Mouse (Mus musculus): ENCODE data around the gene Agap1.

Gene Agap1

DNA sequence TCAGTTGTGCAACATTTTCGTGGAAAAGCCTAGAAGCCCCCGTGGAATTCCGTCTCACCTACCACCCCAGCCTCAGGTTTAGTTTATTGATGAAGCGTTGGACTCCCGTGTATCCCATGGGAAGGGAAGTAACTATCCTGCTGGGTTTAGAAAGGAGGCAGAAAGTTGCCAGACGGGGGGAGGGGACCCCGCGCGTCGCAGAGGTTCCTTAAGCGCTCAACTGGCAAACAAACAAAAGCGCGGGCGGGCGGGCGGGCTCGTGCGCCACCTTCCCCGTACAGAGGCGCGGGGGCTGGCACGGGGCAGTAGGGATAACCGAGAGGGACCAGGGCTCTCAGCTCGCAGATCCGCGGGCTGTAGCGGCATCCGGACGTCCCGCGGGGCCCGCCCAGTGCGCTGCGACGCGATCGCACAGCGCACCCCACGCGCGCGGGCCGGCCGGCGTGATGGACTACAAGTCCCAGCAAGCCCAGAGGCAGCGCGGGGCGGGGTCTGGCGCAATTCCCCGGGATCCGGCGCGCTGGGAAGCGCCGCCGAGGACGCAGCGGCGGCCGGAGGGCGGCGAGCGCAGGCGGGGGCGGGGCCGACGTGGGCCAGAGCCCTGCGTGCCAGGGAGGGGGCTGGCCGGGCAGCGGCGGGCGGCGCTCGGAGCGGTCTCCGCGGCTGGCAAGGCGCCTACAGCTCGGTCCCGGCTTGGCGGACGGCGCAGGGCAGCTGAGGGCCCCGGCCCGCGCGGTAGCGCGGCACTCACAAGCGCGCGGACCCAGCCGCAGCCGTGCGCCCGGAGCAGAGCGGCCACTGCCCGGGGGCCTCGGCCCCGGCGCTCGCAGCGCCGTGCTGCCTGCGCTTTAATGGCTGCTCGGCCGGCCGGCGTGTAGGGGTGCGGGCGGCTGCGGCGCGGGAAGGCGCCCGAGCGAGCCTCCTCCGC, at the start of gene Agap1:
TSS of gene Agap1 (plus strand) at position 611 of the 928 bp plus-strand sequence.
- DNase-seq (ENCODE audit: low read depth, low spot score), result peak; percentile 82

DNA sequence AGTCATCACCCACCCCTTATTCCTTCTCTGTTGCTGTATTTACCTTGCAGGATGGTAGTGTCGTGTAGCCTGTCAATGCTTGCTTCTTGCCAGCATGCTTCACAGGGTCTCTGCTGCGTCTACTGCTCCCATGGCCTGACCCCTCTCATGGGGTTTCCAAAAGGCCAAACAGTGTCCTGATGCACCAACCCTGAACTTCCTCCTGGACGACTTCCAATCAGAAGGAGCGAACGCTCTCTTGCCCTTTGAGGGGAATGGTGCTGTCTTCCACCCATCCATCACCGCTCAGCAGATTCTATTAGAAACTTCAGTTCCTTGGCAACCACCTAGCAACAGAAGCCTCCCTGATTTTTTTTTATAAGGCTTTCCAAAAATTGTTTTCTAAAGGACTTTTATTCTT, 48.6 kb upstream of the Agap1 start:
- DNase-seq (ENCODE audit: low read depth, low spot score), result no peak

DNA sequence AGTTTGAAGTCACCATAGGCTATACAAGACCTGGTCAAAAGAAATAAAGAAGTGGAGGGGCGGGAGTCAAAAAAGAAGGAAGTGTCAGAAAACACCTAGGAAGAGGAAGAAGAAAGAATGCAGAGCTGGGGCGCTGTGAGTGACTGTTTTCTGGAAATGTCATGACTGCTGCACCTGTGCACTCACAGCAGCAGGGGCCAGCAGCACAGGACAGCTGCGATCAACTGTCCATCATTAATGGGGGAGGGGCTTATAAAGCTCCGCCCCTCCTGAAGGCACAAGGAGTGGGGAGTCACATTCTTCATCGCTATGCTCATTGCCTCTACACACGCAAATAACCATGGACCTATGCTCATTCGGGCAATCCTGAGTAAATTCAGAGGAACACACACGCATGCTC, 46.6 kb upstream of the Agap1 start:
- DNase-seq (ENCODE audit: low read depth, low spot score), result no peak

DNA sequence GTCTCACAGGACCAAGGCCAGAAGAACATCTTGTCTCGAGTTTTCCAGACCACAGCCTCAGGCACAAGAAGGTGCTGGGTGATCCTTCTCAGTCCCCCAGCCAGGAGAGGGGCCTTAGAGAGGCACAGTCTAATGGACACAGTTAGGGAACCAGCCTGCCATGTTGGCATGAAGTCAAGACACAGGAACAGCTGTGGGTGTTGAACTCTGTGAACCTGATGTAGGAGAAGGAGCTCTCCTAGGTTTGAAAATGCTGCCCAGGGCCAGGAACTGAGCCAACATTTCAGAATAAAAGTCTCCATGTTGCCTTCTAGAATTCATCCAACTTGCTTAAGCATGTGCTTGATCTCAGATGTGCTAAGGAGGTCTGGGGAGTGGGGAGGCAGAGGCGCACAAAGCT, 41.5 kb upstream of the Agap1 start:
- DNase-seq (ENCODE audit: low read depth, low spot score), result no peak

DNA sequence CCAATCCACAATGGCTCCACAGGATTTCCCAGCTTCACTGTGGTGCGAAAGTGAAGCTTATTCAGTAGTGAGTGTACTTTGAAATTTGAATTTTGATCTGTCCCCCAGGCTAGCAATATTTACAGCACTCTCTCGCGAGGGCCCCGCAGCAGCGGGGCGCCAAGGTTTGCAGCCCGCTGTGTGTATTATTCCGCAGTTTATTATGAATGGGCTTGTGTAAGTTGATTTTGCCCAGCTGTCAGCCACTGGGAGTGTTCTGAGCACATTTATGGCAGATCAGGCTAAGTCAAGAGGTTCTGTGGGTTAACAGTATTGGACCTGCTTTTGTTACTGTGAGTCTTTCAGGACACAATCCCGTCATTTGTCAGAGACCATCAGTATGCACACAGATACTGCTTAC, 40.0 kb upstream of the Agap1 start:
- no peak for DNase-seq (ENCODE audit: low read depth, low spot score)

DNA sequence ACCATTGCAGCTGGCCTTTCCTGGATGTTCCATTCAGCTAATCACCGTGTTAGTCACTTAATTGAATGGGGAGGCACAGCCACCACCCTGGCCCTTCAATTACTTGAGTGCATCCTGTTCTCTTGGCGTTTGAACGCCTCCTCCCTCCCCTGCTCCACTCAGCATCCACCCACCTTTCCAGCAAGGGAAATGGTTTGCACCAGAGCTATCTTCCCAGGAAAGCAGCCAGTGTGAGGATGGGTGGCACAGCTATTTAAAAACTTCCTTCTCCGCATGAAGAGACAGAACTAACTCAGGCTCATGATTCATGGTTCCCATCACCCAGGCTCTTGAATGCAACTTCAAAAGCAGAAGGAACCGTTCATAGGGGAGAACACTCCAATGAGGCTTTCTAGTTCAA, 37.7 kb upstream of the Agap1 start:
- no peak for DNase-seq (ENCODE audit: low read depth, low spot score)

DNA sequence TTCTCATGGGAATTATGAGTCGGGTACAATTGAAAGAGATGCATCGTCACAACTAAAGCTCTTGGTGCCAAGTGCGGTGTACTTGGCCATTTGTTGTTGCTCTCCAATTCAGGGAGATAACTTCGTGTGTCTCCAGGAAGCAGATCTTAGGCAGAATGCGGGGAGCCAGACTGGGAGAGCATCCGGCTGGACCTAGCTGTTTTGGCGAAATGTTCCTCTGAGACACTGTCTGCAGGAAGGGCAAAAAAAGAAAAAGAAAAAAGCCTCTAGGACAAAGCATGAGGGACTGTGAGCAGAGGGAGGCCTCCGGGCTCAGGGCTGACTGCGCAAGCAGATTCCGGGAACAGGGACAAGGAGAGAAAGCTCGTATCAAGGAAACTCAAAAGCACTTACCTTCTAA, 34.0 kb upstream of the Agap1 start:
- no peak for DNase-seq (ENCODE audit: low read depth, low spot score)

DNA sequence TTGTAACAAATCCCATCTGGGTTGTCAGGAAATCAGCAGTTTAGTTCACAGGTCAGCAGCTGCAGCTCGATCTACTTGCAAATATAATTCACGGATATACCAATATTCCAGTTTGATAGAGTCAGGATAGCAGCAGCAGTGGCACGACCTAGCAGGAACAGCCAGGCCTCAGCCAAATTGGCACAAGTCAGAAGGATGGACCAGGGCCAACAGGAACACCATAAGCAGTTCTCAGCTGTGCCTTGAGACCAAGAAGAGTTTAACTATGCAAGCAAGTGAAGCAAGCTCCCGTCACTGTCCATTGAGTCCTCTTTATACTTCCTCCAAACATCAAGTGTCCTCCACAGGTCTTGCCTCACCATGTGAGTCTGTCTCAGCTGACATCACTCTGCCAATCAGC, 33.2 kb upstream of the Agap1 start:
- no peak for DNase-seq (ENCODE audit: low read depth, low spot score)

DNA sequence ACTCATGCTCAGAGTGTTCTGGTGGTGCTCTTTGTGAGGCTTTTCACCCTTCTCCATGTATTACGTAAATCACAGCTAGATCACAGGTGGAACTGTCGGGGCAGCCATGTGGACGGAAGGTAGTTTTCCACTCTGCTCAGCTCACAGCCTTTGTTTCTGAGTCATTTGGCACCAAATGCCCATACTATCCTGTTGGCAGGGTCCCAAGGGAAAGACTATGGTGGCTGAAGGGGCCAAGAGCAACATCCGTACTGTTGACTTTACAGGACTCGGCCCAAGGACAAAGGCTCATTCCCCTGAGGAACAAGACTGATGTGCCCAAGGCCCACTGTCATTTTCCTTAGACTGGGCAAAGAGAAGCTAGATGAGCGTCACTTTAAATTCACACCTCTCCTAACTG, 30.0 kb upstream of the Agap1 start:
- DNase-seq (ENCODE audit: low read depth, low spot score), result no peak

DNA sequence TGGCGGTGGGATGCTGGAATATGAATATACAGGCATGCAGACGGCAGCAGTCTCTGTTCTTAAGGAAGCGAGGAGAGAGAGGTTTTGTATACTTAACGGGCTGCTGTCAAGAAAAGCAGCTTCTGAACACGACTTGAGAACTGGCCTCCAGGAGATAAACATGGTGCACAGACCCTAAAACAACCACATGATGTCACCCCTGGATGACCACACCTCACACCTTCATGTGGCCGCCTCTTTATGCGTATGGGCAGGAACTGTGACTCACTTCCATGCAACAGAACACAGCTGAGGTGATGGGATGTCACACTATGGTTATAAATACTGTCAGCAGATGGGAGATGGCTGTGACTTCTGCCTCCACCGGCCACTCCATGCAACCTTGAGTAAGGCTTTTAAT, 28.5 kb upstream of the Agap1 start:
- DNase-seq (ENCODE audit: low read depth, low spot score), result no peak

DNA sequence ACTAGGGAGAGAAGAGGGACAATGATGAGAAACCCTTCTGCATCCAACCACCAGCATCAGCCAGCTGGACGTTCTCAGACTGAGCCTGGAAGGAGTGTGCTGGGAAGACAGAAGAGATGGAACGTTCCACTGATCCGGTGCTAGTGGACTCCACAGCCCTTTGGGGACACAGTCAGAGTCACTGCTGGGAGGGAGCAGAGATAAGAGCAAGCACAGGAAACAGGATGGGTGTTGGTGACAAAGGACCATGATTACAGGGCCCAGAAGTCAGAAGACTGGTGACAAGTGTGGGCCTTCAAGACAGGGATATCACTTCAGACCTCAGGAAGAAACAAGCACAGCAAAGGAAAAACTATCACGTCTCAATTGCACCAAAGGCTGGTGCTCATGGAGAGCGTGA, 25.9 kb upstream of the Agap1 start:
- DNase-seq (ENCODE audit: low read depth, low spot score), result no peak

DNA sequence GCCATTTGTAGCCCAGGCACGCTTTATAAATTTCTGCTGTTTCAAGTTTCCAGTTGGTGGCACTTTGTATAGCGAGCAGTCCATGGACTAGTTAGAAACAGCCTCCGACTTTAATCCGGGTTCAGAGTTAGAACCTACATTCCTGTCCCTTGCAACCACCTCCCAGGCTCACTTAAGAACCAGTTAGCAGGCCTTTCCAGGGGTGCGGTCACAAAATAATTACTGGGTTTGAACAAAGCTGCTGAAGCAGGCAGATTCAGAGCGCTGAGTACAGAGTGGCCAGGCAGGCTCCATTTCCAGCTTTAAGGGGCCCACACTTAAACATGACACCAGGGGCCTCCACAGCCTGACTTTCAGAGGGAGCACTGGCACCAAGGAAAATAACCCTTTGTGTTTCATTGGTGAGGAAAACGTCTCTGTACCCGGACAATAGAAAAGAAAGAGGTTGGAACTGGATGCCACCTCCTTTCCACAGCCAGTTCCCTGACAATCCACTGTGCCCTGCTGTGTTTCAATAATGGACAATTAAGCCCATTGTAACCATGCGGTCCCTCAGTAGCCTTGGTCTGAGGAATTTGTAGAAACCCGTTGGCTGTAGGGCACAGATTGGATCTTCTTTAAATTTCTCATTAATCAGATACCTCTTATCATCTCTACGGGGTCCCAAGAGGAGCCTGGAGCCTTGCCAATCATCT, 24.5 kb upstream of the Agap1 start:
- no peak for DNase-seq (ENCODE audit: low read depth, low spot score)

DNA sequence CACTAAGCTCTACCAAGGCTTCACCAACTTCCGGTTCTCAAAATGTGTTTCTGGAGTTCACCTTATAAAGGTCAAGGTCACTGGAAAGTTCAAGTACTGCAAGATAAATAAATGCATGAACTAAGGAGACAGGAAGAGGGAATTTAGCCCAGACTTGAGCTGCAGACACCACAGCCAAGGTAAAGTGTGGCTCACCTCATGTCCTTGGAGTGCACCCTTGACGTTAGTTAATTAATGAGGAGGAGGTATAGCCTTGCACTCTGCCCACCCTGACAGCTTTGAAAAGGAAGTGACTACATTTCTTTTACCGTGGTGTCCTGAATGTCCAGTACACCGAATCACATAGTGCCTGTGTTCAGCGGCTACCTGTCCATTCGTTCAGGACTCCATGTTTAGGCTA, 15.3 kb upstream of the Agap1 start:
- DNase-seq (ENCODE audit: low read depth, low spot score), result no peak

DNA sequence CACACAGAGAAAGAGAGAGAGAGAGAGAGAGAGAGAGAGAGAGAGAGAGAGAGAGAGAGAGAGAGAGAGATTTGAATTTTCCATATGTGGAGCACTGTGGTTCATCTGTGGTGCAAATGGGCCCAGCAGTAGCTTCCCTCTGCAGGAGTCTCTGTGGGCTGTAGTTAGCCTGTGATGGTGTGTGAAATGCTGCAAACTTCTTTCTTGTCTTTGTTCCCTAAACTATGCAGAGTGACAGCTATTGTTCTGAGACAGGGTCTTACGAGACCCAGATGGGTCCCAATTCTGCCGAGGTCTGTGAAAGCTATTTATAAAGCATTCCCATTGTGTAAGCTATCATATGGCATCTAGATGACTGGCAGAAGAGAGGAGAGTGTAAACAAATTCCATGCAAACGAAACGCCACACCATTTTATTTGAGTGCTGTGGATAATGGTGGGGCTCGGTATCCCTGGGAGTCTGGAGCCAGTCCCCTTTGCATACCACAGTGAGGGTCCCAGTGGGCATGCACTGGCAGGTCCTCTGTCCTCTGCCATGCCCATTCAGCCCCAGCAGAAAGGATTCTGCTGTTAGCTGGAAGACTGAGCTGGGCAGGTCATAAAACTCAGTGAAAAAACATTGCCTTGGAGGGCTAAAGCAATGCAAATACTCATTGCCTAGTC, 13.2 kb upstream of the Agap1 start:
- no peak for DNase-seq (ENCODE audit: low read depth, low spot score)

DNA sequence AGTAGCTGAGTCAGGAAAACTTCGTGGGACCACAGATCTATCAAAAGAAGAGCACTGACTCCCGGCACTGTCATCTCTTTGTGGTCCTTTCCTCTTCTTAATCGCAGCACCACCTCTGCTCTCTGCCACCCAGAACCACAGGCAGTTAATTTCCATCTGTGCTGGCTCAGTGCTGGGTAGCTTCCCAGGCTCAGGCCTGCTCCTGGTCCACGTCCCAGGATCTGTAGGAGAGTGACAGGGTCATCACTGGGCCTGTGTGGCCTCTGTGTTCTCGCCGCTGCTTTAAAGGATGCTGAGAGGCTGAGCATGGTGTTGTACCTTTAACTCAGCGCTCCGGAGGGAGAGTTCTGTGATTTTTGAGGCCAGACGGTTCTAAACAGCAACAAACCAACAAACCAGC, 11.1 kb upstream of the Agap1 start:
- no peak for DNase-seq (ENCODE audit: low read depth, low spot score)

DNA sequence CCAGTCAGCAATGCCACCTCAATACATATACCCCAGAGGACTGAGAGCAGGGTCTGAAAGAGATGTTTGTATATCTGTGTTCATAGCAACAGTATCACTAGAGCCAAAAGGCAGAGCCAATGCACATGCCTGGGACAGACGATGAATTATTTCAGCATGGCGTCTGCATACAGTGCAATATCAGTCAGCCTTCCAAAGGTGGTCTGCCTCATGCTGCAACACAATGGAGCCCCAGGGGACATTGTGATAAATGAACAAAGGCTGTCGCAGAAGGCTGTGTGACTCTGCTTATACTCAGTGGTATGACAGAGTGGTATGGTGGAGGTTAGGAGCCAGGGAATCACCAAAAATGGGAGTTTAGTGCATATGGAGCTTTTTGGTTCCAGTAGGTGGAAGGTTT, 10.6 kb upstream of the Agap1 start:
- no peak for DNase-seq (ENCODE audit: low read depth, low spot score)

DNA sequence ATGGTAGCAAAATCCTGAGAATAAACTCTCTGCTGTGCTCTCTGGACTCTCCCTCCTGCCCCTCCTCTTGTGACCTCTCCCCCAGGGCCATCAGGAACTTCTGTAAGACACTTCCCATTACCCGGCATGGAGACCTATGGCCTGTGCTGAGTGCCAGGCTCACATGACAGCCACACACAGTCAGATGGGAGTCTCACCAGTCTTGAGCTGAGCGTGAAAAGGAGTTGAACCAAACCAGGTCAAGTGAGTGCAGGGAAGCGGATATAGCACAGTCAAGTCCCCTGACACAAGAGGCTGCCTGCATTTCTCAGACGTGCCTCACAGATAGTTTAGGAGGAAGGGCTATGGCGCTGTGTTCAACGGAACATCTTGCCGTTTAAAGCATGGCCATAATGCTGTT, 4.5 kb upstream of the Agap1 start:
- no peak for DNase-seq (ENCODE audit: low read depth, low spot score)

DNA sequence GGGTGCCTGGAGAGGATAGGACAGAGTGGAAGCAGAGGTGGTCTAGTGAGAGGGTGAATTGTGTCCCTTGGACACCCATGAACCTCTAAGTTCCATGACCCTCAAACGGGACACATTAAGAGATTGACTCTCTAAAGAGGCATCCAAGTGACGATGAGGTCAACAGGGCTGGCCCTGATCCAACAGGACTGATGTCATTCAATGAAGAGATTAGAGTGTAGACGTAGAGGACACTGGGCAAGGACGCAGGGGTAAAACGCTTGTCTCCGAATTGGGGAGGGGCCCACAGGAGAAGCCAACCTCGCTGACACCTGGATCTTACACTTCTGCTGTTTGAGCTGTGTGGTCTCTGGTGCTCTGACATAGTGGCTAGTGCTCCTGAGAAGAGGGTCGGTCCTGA, 2.5 kb upstream of the Agap1 start:
- no peak for DNase-seq (ENCODE audit: low read depth, low spot score)

DNA sequence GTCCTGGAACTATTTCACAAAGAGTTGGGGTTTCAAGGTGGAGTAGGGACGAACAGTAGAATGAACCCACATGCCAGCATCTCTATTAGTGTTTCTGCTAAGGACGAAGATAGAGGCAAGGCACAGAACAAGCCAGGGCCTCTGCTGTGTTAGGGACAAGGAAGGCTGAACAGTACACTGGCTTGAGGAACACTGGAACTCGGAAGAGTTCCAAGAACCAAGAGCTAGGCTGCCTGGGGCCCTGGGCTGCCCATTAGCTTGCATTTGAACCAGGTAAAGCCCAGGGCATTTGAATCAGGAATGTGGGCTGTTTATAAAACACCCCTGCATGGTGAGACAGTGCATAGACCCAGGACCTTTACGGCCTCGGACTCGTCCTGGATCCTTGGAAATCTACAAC, 940 bp upstream of the Agap1 start:
- no peak for DNase-seq (ENCODE audit: low read depth, low spot score)

DNA sequence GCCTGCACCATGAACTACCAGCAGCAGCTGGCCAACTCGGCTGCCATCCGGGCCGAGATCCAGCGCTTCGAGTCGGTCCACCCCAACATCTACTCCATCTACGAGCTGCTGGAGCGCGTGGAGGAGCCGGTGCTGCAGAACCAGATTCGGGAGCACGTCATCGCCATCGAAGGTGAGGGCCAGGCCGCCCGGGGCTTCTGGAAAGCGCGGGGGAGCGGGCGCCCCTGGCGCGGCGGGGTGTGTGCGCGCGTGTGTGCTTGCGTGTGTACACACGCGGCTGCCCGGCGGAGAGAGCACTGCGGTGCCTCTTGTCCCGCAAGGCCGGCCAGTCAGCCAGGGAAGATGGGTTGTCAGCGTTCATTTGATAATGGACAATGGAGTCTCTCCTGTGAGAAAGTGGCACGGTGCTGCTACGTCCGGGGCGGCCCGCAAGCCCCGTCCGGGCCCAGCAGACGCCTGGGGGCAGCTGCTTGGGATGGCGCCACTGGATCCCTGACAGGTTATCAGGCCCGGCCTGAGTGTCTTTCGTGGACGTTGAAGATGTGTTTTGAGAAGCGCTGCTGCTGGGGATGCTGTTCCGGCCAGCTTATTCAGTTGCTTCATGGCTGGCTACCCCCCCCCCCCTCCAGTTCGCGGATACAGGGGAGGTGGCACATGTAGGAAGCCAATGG, 950 bp downstream of the Agap1 start:
- no peak for DNase-seq (ENCODE audit: low read depth, low spot score)

DNA sequence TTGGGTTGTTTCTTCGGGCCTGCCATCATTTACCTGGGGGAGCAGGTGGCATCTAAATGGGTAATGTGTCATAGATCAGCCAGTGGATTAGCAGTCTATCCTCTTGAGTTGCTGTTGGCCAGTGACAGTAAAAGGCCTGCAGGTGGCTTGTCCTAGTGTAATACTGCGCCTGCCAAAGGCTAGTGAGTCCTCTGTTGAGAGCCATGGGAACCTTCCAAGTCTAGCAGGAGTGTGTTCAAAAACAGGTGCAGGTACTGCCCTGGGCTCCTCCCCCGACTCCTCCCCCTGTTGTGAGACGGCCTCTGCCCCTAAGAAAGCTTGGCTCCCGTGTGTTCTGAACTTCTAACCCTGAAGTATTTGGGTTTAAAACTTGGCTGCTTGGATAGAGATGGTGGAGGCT, 1.9 kb downstream of the Agap1 start:
- DNase-seq (ENCODE audit: low read depth, low spot score), result no peak
